Mouse (Mus musculus) heart, embryonic 11.5 days (tissue): ENCODE results near the gene Cyb5d1. TPM values are rescaled to one million over a fixed set of nuclear protein-coding genes. Genes with fewer than 3 reads are reported as not detected.
"Not testable (repeated sequence)": the region's sequence is repeated elsewhere in the genome, so short reads cannot be mapped to it uniquely, and the experiment has no call there.

Experiments used
- ATAC-seq: fragments of 200-750 bp; cut with Nextera tagmentation; replicated peaks from 2 replicates; pipeline ENCODE4 v1.8.0; 2017; ENCODE audit warnings: moderate library complexity; ENCODE audit not compliant: insufficient number of reproducible peaks, low FRiP score, low TSS enrichment
- H3K27ac ChIP-seq: fragments of 300-500 bp; sonication (generic); 2 replicates; pipeline ENCODE4 v1.5.1; 2014; ENCODE audit warnings: mild to moderate bottlenecking, low read depth, low read length
- H3K27me3 ChIP-seq: fragments of 300-500 bp; sonication (generic); 2 replicates; pipeline ENCODE4 v1.6.1; 2014; ENCODE audit warnings: mild to moderate bottlenecking, low read length, mixed read lengths; ENCODE audit not compliant: control insufficient read depth, insufficient read depth
- H3K36me3 ChIP-seq: fragments of 300-500 bp; sonication (generic); 2 replicates; pipeline ENCODE4 v1.6.1; 2014; ENCODE audit warnings: mild to moderate bottlenecking, low read length, moderate library complexity, mixed read lengths; ENCODE audit not compliant: control insufficient read depth, insufficient read depth
- H3K4me1 ChIP-seq: fragments of 300-500 bp; sonication (generic); 2 replicates; pipeline ENCODE4 v1.6.1; 2014; ENCODE audit warnings: low read length; ENCODE audit not compliant: control insufficient read depth, insufficient read depth
- H3K4me2 ChIP-seq: fragments of 300-500 bp; sonication (generic); 2 replicates; pipeline ENCODE4 v1.6.1; 2014; ENCODE audit warnings: mild to moderate bottlenecking, moderate library complexity
- H3K4me3 ChIP-seq: fragments of 300-500 bp; sonication (generic); 2 replicates; pipeline ENCODE4 v1.5.1; 2014; ENCODE audit warnings: low read depth, low read length
- H3K9ac ChIP-seq: fragments of 300-500 bp; sonication (generic); 2 replicates; pipeline ENCODE4 v1.6.1; 2014; ENCODE audit warnings: mild to moderate bottlenecking, low read depth, low read length, moderate library complexity
- H3K9me3 ChIP-seq: fragments of 300-500 bp; sonication (generic); replicated peaks from 2 replicates; pipeline ENCODE4 v1.6.1; 2016; ENCODE audit warnings: low read length; ENCODE audit not compliant: control insufficient read depth
- WGBS: fragments of 180-500 bp; shearing (Covaris S2); extraction: QIAGEN DNeasy Blood & Tissue Kit; methylation state at CpG from one replicate; pipeline ENCODE4 v1.1.7; 2014; ENCODE audit not compliant: insufficient replicate concordance; 5-methylcytosine and 5-hydroxymethylcytosine counted together
- polyA plus RNA-seq: library from polyadenylated mRNA; unstranded; fragments of >200 nt; fragmentation: Nextera tagmentation; extraction: Ambion mirVana; gene quantifications from 2 replicates; pipeline ENCODE4 v1.2.1, GENCODE M21; 2014

The Cyb5d1 gene
- 19.6 and 25.0 TPM in 2 replicates for polyA plus RNA-seq

DNA sequence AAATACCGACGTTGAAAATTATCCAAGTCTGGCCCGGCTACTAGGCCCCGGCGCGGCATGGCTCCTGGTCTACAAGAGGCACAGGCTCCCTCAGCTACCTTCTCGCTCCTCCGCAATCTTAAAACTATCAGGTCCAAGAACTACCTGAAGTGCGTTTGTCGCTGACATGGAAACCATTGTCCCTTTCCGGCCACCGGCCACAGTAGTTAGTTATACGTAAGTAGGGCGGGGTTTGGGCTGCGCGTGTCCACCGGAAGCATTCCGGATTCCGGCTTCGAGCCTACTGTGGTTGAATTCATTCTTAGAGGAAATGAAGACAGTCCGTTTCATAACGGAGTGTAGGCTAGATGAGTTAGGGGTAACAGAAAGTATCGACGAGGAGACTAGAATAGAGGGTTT is at the start of gene Cyb5d1, which contains the start of gene Naa38:
Cyb5d1 (minus strand) TSS at position 397 of the 399 bp plus-strand sequence.
Naa38 (plus strand) TSS at position 253 of the 399 bp plus-strand sequence.
- H3K27ac ChIP-seq, result peak within 1 kb of the TSS; percentile 89
- WGBS, result under 1% methylated on average over 24 of the region's 24 CpGs
- H3K36me3 ChIP-seq, H3K9me3 ChIP-seq, H3K27me3 ChIP-seq: not testable (repeated sequence)
- peak within 1 kb of the TSS; percentile 59 for H3K4me3 ChIP-seq
- H3K9ac ChIP-seq, result peak within 1 kb of the TSS; percentile 86
- H3K4me2 ChIP-seq, result peak within 1 kb of the TSS; percentile 81
- peak; percentile 66 for ATAC-seq
- H3K4me1 ChIP-seq, result peaks cover 41% of the 10 kb centered on the region

DNA sequence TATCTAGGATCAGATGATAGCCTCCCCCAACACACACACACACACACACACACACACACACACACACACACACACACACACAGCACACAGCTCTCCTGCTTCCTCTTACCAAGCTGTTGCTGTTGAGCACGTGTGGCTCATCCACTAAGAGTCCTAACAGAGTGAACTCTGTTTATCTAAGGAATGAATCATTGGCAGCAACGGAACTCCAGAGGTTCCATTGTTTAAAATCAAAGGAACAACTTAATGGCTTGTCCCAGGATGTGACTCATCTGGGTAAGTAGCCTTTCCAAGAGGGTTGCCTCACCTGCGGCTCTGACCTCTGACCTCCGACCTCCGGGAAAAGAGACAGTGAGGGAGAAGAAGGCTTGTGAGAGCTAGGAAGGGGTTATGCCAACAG is 47.9 kb upstream of the Cyb5d1 start:
- Histone ChIP-seq H3K4me3 (no peak overlapping the region), H3K9me3 (no peaks in the 10 kb centered on the region), H3K27ac (no peak overlapping the region), H3K27me3 (no peaks in the 10 kb centered on the region), H3K9ac (no peak overlapping the region), H3K36me3 (no peaks in the 10 kb centered on the region), H3K4me2 (no peak overlapping the region), H3K4me1 (peaks cover 7% of the 10 kb centered on the region)
- no peak for ATAC-seq
- 29% methylated on average over 5 of the region's 5 CpGs for WGBS

DNA sequence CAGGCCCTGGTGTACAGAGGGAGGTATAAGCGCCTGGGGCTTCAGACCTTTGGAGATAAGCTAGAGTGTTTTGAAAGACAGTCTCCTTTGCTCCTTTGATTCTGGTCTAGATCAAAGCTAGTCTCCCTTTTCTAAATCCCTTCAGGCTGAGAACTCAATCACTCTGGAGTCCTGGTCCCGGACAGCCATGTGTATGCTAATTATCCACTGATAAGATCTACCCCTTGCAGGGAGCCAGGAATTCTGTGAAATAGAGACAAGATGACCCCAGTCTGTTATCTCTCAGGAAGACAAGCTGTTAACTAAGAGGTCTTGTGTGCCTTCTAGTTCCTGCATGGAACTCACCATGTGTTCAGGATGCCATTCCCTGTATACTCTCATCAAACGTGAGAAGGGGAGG is 41.9 kb upstream of the Cyb5d1 start:
- no peaks in the 10 kb centered on the region for H3K36me3 ChIP-seq
- H3K4me1 ChIP-seq, result peaks cover 11% of the 10 kb centered on the region
- no peak for ATAC-seq
- H3K4me2 ChIP-seq, result no peak overlapping the region
- peaks cover 7% of the 10 kb centered on the region for H3K27me3 ChIP-seq
- H3K4me3 ChIP-seq, result no peak overlapping the region
- no peak overlapping the region for H3K27ac ChIP-seq
- WGBS, result 19% methylated on average over 3 of the region's 3 CpGs
- H3K9me3 ChIP-seq, result no peaks in the 10 kb centered on the region
- H3K9ac ChIP-seq, result no peak overlapping the region

DNA sequence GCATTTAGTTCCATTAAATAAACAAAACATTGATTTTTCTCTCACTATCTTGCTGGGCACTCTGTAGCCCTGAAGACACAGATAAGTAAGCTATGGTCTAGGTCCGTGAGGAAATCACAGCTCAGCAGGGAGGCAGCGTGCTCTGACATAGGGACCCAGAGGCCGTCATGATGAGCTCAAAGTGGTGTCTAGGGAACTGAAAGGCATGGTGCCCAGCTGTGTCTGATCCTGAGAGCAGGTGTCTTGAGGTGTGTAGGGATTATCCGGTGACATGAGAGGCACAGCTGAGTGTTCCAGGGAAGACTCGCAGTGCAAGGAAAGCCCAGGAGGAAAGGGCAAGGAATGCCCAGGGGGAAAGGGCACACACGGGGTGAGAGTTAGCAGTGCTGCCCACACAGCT is 37.8 kb upstream of the Cyb5d1 start:
- peaks cover 7% of the 10 kb centered on the region for H3K27me3 ChIP-seq
- peaks cover 13% of the 10 kb centered on the region for H3K4me1 ChIP-seq
- H3K36me3 ChIP-seq, result no peaks in the 10 kb centered on the region
- H3K27ac ChIP-seq, result no peak overlapping the region; the same call in 1 of the 2 replicates
- no peak overlapping the region for H3K4me3 ChIP-seq
- no peak for ATAC-seq
- no peak overlapping the region for H3K9ac ChIP-seq
- H3K4me2 ChIP-seq, result no peak overlapping the region
- WGBS, result 52% methylated on average over 6 of the region's 6 CpGs
- no peaks in the 10 kb centered on the region for H3K9me3 ChIP-seq

DNA sequence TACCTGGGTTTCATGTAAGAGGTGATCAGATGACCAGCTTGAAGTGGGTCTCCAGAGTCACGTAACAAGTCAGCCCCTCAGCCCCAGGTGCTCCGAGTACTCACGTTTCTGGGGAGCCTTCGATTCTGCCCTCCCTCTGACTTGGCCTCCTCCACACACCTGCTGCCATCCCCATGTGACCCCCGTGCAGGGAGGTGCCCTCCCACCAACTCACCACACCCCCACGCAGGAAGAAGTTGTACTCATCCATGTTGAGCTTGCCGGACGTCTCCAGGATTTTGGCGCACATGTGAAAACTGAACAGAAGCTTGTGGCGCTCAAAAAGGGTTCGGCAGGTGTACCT is 37.2 kb upstream of the Cyb5d1 start:
- WGBS, result 68% methylated on average over 11 of the region's 11 CpGs
- Histone ChIP-seq H3K36me3 (no peaks in the 10 kb centered on the region), H3K9me3 (no peaks in the 10 kb centered on the region), H3K4me1 (peaks cover 13% of the 10 kb centered on the region), H3K9ac (no peak overlapping the region), H3K27me3 (peaks cover 7% of the 10 kb centered on the region), H3K4me3 (no peak overlapping the region), H3K4me2 (no peak overlapping the region), H3K27ac (no peak overlapping the region)
- ATAC-seq, result no peak

DNA sequence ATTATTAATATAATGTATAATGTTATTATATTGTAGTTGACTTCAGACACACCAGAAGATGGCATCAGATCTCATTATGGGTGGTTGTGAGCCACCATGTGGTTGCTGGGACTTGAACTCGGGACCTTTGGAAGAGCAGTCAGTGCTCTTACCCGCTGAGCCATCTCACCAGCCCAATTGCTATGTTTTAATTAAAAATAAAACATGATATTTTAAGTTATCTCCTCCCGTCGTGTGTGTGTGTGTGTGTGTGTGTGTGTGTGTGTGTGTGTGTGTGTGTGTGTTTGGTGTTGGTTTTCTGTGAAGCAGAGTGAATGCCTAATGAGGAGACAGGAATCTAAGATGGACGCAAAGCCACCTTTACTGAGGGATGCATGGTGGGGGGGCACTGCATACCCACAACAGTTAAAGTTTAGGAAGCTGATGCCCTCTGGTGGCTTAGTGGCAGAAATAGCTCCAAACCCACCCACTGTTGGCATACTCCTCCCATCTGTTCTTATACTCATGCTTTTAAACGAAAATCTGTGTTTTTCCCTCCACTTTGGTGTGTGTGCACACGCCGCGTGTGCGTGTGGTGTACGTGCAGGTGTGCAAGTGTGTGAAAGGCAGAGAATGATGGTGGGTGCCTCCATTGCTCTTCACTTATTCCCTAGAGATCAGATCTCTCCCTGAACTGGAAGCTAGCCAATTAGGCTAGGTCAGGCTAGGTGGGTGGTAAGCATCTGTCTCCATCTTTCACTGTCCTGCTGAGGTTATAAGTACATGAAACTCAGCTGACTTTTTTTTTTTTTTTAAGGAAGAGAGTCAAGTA is 36.6 kb upstream of the Cyb5d1 start:
- WGBS, result 41% methylated on average over 11 of the region's 11 CpGs
- Histone ChIP-seq H3K9me3 (no peaks in the 10 kb centered on the region), H3K4me3 (no peak overlapping the region), H3K36me3 (no peaks in the 10 kb centered on the region), H3K27ac (no peak overlapping the region), H3K9ac (no peak overlapping the region), H3K4me1 (peaks cover 10% of the 10 kb centered on the region), H3K27me3 (peaks cover 7% of the 10 kb centered on the region), H3K4me2 (no peak overlapping the region)
- ATAC-seq, result no peak

DNA sequence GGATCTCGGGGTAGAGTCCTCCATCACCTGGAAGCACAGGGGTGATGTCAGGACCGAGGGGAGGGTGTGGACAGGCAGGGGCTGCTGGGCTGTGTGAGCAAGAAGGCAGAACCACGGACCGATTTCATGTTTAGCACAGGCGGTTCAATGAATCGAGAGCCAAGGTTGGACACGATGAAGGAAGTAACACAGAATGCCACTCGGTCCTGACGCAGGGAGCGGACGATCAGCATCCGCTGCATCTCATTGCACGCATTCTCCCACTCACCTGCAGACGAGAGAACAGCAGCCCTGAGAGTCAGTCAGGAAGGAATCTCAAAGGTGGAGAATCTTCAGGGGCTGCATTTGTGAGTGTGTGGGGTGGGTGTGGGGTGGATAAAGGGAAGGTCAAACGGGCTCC is 35.2 kb upstream of the Cyb5d1 start:
- 77% methylated on average over 15 of the region's 15 CpGs for WGBS
- ATAC-seq, result no peak
- no peak overlapping the region for H3K9ac ChIP-seq
- H3K27ac ChIP-seq, result no peak overlapping the region
- H3K36me3 ChIP-seq, result no peaks in the 10 kb centered on the region
- no peak overlapping the region for H3K4me2 ChIP-seq
- no peak overlapping the region for H3K4me3 ChIP-seq
- no peaks in the 10 kb centered on the region for H3K9me3 ChIP-seq
- H3K27me3 ChIP-seq, result peaks cover 7% of the 10 kb centered on the region
- peaks cover 9% of the 10 kb centered on the region; the same call in 1 of the 2 replicates for H3K4me1 ChIP-seq

DNA sequence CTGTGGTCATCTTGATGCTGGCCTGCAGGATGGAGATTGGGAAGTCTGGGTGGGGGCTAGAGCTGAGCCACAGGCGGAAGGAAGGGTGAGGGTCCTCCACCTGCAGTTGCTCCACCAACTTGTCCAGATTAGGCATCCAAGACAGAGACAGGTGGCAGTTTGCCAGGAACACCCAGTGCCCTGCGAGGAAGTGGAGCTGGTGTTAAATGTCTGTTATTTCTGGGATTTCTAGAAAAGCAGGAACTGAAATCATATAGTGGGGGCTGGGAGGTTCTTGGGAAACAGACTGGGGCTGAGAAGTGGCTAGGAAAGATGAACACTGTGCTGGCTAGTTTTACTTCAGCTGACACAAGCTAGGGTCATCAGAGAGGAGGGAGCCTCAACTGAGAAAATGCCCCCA is 33.9 kb upstream of the Cyb5d1 start:
- Histone ChIP-seq H3K27ac (no peak overlapping the region), H3K4me3 (no peak overlapping the region), H3K9ac (no peak overlapping the region), H3K36me3 (no peaks in the 10 kb centered on the region), H3K4me1 (peaks cover 9% of the 10 kb centered on the region; the same call in 1 of the 2 replicates), H3K4me2 (0 out of 2 replicates have a peak overlapping the region, but pooled peaks have one; percentile 6), H3K9me3 (no peaks in the 10 kb centered on the region), H3K27me3 (peaks cover 7% of the 10 kb centered on the region)
- no peak for ATAC-seq
- WGBS, result 40% methylated on average over 2 of the region's 2 CpGs

DNA sequence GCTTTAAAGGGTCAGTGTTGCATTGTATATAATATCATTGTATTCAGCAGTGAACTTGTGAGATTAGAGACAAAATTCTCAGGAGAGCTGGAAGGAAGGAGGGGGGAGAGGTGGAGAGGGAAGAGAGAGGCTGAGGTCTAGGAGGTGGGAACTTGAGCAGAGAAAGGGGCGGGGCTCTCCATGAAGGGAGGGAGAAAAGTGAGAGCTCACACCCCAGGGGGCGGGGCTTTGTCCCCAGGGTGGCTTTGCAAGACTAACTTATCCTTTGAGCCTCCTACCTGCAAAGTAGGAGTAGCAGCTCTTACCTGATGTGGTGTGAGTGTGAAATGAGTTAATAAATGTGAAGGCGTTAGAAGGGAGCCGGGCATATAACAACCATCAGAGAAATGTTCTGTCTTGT is 33.3 kb upstream of the Cyb5d1 start:
- no peaks in the 10 kb centered on the region for H3K36me3 ChIP-seq
- H3K27ac ChIP-seq, result no peak overlapping the region
- no peak for ATAC-seq
- H3K9me3 ChIP-seq, result no peaks in the 10 kb centered on the region
- H3K9ac ChIP-seq, result no peak overlapping the region
- H3K27me3 ChIP-seq, result peaks cover 7% of the 10 kb centered on the region
- no peak overlapping the region for H3K4me2 ChIP-seq
- H3K4me1 ChIP-seq, result peaks cover 9% of the 10 kb centered on the region; the same call in 1 of the 2 replicates
- WGBS, result 20% methylated on average over 4 of the region's 4 CpGs
- H3K4me3 ChIP-seq, result no peak overlapping the region
